Mouse (Mus musculus) liver, embryonic 14.5 days (tissue): ENCODE data around the gene Commd2.

Source experiments
- CTCF ChIP-seq: IDR thresholded peaks from 2 replicates; pipeline ENCODE4 v1.5.1; 2016; ENCODE audit warnings: antibody characterized with exemption, low read depth, control low read depth
- EP300 ChIP-seq: IDR thresholded peaks from 2 replicates; pipeline ENCODE4 v1.6.1; 2016; ENCODE audit warnings: antibody characterized with exemption, low read depth

- TF ChIP-seq CTCF (no peak), EP300 (no peak)
Measured at GRCm38 (mm10) chr3:57603891-57604617, 47.5 kb downstream of the Commd2 start.
